Mouse (Mus musculus) megakaryocyte, embryonic 14.5 days (primary cell): ENCODE results near the gene Dusp2. TPM values are rescaled to one million over a fixed set of nuclear protein-coding genes. Genes with fewer than 3 reads are reported as not detected.

Experiments
- H3K27me3 ChIP-seq: replicated peaks from 2 replicates; pipeline ENCODE3; 2012; ENCODE audit warnings: inconsistent platforms
- H3K36me3 ChIP-seq: replicated peaks from 2 replicates; pipeline ENCODE3; 2012; ENCODE audit warnings: low read length, inconsistent platforms, mixed read lengths
- H3K4me1 ChIP-seq: 2 replicates; pipeline ENCODE4 v1.6.1; 2012; ENCODE audit warnings: inconsistent platforms
- H3K4me3 ChIP-seq: replicated peaks from 2 replicates; pipeline ENCODE3; 2012; ENCODE audit warnings: moderate library complexity, mild to moderate bottlenecking, inconsistent platforms
- H3K9me3 ChIP-seq: 2 replicates; pipeline ENCODE4 v1.6.1; 2012; ENCODE audit warnings: inconsistent platforms
- FLI1 ChIP-seq: IDR thresholded peaks from 2 replicates; pipeline ENCODE4 v1.6.1; 2012; ENCODE audit warnings: low read length, inconsistent platforms, mixed read lengths
- GATA1 ChIP-seq: IDR thresholded peaks from 3 replicates; pipeline ENCODE4 v1.6.1; 2012; ENCODE audit warnings: mixed read lengths, low read length, inconsistent platforms, borderline replicate concordance
- polyA plus RNA-seq: library from polyadenylated mRNA; stranded (reverse); fragments of >175 nt; gene quantifications from 2 replicates; pipeline ENCODE4 v1.2.3, GENCODE M21; 2012; ENCODE audit warnings: low replicate concordance; ENCODE audit not compliant: insufficient read depth

Dusp2 gene
- polyA plus RNA-seq, 1 experiment = 14.6 TPM

GRCm38 (mm10) chr2:127374131-127374530 lies 38.2 kb downstream of the Dusp2 start:
- H3K4me1 ChIP-seq = peaks cover 35% of the 10 kb centered on the region
- no peak overlapping the region for H3K4me3 ChIP-seq
- TF ChIP-seq FLI1 = no peak
- no peak for TF ChIP-seq GATA1
- H3K27me3 ChIP-seq = peaks cover 87% of the 10 kb centered on the region
- H3K9me3 ChIP-seq = no peaks in the 10 kb centered on the region
- no peaks in the 10 kb centered on the region for H3K36me3 ChIP-seq

- H3K36me3 ChIP-seq = no peaks in the 10 kb centered on the region
- peaks cover 87% of the 10 kb centered on the region for H3K27me3 ChIP-seq
- no peaks in the 10 kb centered on the region for H3K9me3 ChIP-seq
- H3K4me1 ChIP-seq = peaks cover 35% of the 10 kb centered on the region
- no peak overlapping the region for H3K4me3 ChIP-seq
- TF ChIP-seq FLI1 (no peak), GATA1 (no peak)
These were observed 39.1 kb downstream of the Dusp2 start for GRCm38 (mm10) chr2:127375087-127375486.

- no peak for TF ChIP-seq FLI1
- TF ChIP-seq GATA1 = no peak
- H3K9me3 ChIP-seq = no peaks in the 10 kb centered on the region
- H3K4me3 ChIP-seq = no peak overlapping the region
- peaks cover 84% of the 10 kb centered on the region for H3K27me3 ChIP-seq
- no peaks in the 10 kb centered on the region for H3K36me3 ChIP-seq
- peaks cover 30% of the 10 kb centered on the region for H3K4me1 ChIP-seq
These were observed 39.9 kb downstream of the Dusp2 start for GRCm38 (mm10) chr2:127375759-127376341.

GRCm38 (mm10) chr2:127376423-127377051 lies 40.6 kb downstream of the Dusp2 start:
- H3K4me1 ChIP-seq = peaks cover 23% of the 10 kb centered on the region
- H3K4me3 ChIP-seq = no peak overlapping the region
- no peak for TF ChIP-seq FLI1
- TF ChIP-seq GATA1 = no peak
- H3K9me3 ChIP-seq = no peaks in the 10 kb centered on the region
- H3K27me3 ChIP-seq = peaks cover 78% of the 10 kb centered on the region
- H3K36me3 ChIP-seq = no peaks in the 10 kb centered on the region

GRCm38 (mm10) chr2:127377942-127378610 lies 42.1 kb downstream of the Dusp2 start:
- Histone ChIP-seq H3K4me3 (no peak overlapping the region), H3K27me3 (peaks cover 71% of the 10 kb centered on the region), H3K4me1 (peaks cover 18% of the 10 kb centered on the region), H3K36me3 (no peaks in the 10 kb centered on the region), H3K9me3 (no peaks in the 10 kb centered on the region)
- TF ChIP-seq FLI1 (no peak), GATA1 (no peak)

DNA sequence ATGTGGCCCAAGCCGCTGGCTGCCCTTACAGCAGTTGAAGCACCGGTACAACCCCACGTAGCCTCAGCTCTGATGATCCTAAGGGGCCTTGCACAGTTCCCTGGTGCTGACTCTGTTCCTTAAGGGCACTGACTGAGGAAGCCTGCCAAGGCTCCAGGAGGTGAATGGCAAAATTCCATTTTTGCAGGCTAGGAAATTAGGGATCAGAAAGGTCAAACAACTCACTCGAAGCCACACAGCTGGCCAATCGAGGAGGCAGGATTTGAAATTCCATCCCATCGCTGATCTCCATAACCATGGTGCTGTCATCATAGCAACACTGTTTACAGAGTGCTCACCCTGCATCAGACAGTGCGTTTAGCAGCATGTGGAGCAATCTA lies 42.6 kb downstream of the Dusp2 start:
- no peak for TF ChIP-seq FLI1
- no peak for TF ChIP-seq GATA1
- Histone ChIP-seq H3K27me3 (peaks cover 68% of the 10 kb centered on the region), H3K36me3 (no peaks in the 10 kb centered on the region), H3K4me3 (no peak overlapping the region), H3K4me1 (peaks cover 18% of the 10 kb centered on the region), H3K9me3 (no peaks in the 10 kb centered on the region)

DNA sequence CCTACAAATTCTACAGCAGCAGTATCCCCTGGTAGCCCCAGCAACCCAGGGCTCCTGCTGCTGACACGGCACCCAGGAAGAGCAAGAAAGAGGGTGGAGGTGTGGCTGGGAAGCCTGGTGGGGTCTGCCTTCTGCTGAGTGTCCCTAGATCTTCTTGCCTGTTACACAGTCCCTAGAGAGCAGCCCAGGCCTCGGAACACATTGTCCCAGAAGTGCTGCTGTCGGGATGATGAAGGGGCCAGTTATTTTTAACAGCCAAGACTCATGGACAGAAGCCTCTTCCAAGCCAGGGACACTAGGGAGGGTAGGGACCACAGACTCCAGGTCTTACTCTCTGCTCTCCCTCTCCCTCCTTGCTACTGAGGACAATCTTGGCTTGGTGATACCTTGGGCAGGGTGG lies 43.3 kb downstream of the Dusp2 start:
- Histone ChIP-seq H3K4me1 (peaks cover 18% of the 10 kb centered on the region), H3K27me3 (peaks cover 67% of the 10 kb centered on the region), H3K9me3 (no peaks in the 10 kb centered on the region), H3K4me3 (no peak overlapping the region), H3K36me3 (no peaks in the 10 kb centered on the region)
- TF ChIP-seq FLI1 (no peak), GATA1 (no peak)

- no peaks in the 10 kb centered on the region; the same call in 1 of the 2 replicates for H3K4me1 ChIP-seq
- peaks cover 72% of the 10 kb centered on the region for H3K27me3 ChIP-seq
- H3K4me3 ChIP-seq = no peak overlapping the region
- H3K36me3 ChIP-seq = no peaks in the 10 kb centered on the region
- no peak for TF ChIP-seq GATA1
- TF ChIP-seq FLI1 = no peak
- no peaks in the 10 kb centered on the region for H3K9me3 ChIP-seq
These were observed 47.9 kb downstream of the Dusp2 start for GRCm38 (mm10) chr2:127383881-127384280.

GRCm38 (mm10) chr2:127387521-127387920 lies 51.6 kb downstream of the Dusp2 start:
- Histone ChIP-seq H3K36me3 (no peaks in the 10 kb centered on the region), H3K9me3 (no peaks in the 10 kb centered on the region), H3K4me1 (no peaks in the 10 kb centered on the region), H3K27me3 (peaks cover 56% of the 10 kb centered on the region), H3K4me3 (no peak overlapping the region)
- TF ChIP-seq FLI1 (no peak), GATA1 (no peak)

Other genes with a start within 250 kb of the Dusp2 start
- gene Ncaph, start 202.2 kb upstream of the Dusp2 start, polyA plus RNA-seq = 2.4 and 4.2 TPM in 2 replicates
- gene Itpripl1, start 192.7 kb upstream of the Dusp2 start, polyA plus RNA-seq = 1.4 TPM in 1 of 2 replicates, not detected in the other
- gene 1810024B03Rik, start 127.9 kb upstream of the Dusp2 start, polyA plus RNA-seq = 0.11 TPM in 1 of 2 replicates, not detected in the other
- gene Snrnp200, start 127.8 kb upstream of the Dusp2 start, polyA plus RNA-seq = 0.64 and 3.3 TPM in 2 replicates
- 12.4 TPM in 1 of 2 replicates, not detected in the other for gene Ciao1, start 88.3 kb upstream of the Dusp2 start, polyA plus RNA-seq
- gene Tmem127, start 88.3 kb upstream of the Dusp2 start, polyA plus RNA-seq = 11.3 and 45.4 TPM in 2 replicates
- 8.9 and 9.8 TPM in 2 replicates for gene Stard7, start 65.9 kb upstream of the Dusp2 start, polyA plus RNA-seq
- not detected in 2 replicates for gene Astl, start 2.5 kb downstream of the Dusp2 start, polyA plus RNA-seq
- gene Adra2b, start 27.0 kb downstream of the Dusp2 start, polyA plus RNA-seq = not detected in 2 replicates
- gene Gpat2, start 89.0 kb downstream of the Dusp2 start, polyA plus RNA-seq = not detected in 2 replicates
- 15.2 TPM in 1 of 2 replicates, not detected in the other for gene Fahd2a, start 108.4 kb downstream of the Dusp2 start, polyA plus RNA-seq
- 0.16 TPM in 1 of 2 replicates, not detected in the other for gene Kcnip3, start 185.9 kb downstream of the Dusp2 start, polyA plus RNA-seq
- not detected in 2 replicates for gene Prom2, start 205.3 kb downstream of the Dusp2 start, polyA plus RNA-seq